Mouse (Mus musculus) spleen, adult 2 months (tissue): ENCODE data around the gene Susd3.

ENCODE experiments used
- CTCF ChIP-seq: fragments of 200-500 bp; IDR thresholded peaks from 2 replicates; pipeline ENCODE4 v1.5.1; 2011; ENCODE audit warnings: mild to moderate bottlenecking, inconsistent platforms; ENCODE audit not compliant: insufficient read depth, insufficient read length, insufficient replicate concordance; ENCODE audit errors: extremely low read depth
- POLR2A ChIP-seq: fragments of 200-500 bp; IDR thresholded peaks from 2 replicates; pipeline ENCODE4 v1.6.1; 2011; ENCODE audit warnings: low read depth, low read length, inconsistent platforms

- TF ChIP-seq CTCF (no peak), POLR2A (no peak)
Observed at GRCm38 (mm10) chr13:49245251-49245650, 3.3 kb downstream of the Susd3 start.
